Mouse (Mus musculus) urinary bladder, postnatal 4 days (tissue): Measurements from ENCODE around the gene Mgat4c.

Experiments used
- DNase-seq, 2 experiments: peaks; one replicate each; pipeline ENCODE4 v3.0.0; 2021 to 2022; ENCODE audit warnings: low spot score in 2 of 2

Mgat4c gene

DNA sequence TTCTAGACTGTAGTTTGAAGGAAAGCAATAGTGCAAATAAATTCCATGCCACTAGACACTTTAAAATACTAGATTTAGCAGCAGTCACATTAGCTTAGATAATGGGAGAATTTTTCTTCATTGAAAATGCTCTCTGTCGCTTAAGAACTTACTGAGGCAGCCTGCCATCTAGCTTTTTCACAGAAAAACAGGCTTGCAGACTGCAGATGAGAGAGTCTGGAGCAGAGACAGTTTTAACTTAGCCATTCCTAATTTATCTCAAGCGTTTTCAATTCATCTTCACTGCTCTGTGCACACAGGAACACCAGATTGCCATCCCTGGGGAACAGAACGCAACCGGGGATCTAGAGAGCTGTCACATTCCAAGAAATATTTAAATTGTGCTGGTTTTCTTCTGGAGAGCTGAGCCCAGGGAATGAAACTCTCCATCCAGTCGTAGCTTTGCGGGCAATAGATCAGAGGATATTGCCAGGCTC lies at the start of gene Mgat4c:
Gene Mgat4c, plus strand, starts transcription at position 51 of the 476 bp plus-strand sequence.
- no peak for DNase-seq

DNA sequence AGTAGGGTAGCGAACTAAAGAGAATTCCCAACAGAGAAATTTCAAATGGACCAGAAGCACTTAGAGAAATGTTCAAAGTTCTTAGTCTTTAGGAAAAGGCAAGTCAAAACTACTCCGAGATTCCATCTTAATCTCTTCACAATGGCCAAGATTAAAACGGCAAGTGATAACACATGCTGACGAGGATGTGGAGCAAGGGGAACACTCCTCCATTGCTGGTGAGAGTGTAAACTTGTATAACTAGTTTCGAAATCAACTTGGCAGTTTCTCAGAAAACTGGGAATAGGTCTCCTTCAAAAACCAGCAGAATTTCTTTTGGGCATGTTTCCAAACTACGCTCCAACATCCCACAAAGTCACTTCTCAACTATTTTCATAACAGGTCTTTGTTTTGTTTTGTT lies 46.0 kb upstream of the Mgat4c start:
- no peak for DNase-seq

GRCm38 (mm10) chr10:101641048-101641447 lies 40.2 kb upstream of the Mgat4c start:
- DNase-seq, result no peak

- no peak for DNase-seq
These were observed 627 bp downstream of the Mgat4c start for GRCm38 (mm10) chr10:101681914-101682313.

- no peak for DNase-seq
These were observed 80.5 kb downstream of the Mgat4c start for GRCm38 (mm10) chr10:101761828-101762227.

GRCm38 (mm10) chr10:101770688-101771087 lies 89.4 kb downstream of the Mgat4c start:
- DNase-seq, result no peak

DNA sequence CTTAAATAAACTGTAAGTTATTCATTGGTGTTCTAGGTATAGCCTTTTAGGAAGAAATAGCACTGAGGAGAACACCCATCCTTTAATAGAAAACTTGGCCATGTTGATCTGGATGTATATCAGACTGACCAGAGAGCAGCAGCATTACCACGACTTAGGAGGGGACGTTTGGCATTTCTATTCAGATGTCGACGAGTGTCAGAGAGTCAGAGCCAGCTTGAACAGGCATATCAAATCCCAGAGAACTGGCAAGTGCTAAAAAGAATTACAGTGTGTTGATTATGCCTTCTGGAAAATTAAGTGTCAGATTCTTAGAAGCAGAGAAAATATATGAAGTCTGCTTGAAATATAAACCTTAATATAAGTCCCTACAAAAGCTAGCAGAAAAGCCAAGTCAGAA lies 89.9 kb downstream of the Mgat4c start:
- DNase-seq, result no peak

DNA sequence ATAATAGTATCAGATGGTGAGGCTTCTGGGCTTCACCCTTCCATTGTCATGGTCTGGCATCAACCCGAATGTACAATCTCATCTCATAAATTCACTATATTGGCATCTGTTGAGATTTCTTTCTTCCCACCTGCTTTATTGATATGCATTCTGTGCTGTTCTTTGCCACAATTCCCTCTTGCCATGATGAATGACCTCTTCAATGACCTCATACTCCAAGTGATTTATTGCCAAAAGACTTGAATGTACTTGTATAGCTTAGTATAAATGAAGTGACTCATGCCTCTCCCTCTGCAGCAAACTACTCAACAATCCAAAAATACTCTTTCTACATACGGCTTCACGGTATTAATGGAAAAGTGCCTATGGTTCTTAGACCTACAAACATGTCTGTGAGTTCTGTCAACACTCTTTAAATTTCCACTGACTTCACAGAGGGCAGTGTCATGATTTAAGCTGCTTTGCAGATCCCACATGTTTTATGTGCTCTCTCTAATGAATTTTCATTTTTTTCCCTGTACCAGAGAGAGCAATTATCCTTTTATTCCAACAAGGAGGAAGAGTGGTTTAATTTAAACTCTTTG lies 102.0 kb downstream of the Mgat4c start:
- no peak for DNase-seq

GRCm38 (mm10) chr10:101795507-101795906 lies 114.2 kb downstream of the Mgat4c start:
- no peak for DNase-seq

DNA sequence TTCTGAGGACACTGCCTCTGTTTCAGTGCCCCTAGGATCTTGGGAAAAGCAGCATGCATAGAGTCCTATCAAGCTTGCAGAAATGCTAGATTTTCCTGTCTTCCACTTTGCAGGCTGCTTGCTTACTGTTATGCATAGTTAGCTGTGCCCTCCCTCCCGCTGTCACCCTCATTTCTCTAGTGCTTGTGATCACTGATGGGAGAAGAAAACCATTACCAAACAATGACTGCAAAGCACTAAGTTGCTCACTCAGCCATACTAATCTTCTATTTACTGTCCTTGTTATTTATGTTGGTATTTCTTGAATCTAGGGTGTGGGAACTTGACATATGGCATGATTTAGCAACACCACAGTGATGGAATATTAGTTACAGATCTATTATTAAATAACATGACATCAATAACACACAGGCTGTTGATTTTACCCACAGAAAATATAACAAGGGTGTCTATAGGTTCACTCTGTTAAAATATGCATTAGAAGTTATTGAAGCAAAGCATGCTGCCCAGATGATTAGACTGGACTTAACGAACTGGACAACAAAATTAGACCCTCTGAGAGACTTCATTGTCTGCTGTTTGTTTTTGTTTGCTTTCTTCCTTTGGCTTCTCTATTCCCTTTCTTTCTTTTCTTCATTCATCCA lies 117.7 kb downstream of the Mgat4c start:
- no peak for DNase-seq

- DNase-seq, result no peak
These were observed 127.5 kb downstream of the Mgat4c start for GRCm38 (mm10) chr10:101808768-101809167.

GRCm38 (mm10) chr10:101816902-101817301 lies 135.6 kb downstream of the Mgat4c start:
- no peak for DNase-seq

GRCm38 (mm10) chr10:101827944-101828343 lies 146.7 kb downstream of the Mgat4c start:
- DNase-seq, result no peak

- no peak for DNase-seq
These were observed 174.8 kb downstream of the Mgat4c start for GRCm38 (mm10) chr10:101856115-101856514.

GRCm38 (mm10) chr10:101889866-101890265 lies 208.6 kb downstream of the Mgat4c start:
- DNase-seq, result no peak

GRCm38 (mm10) chr10:101917328-101917814 lies 236.1 kb downstream of the Mgat4c start:
- DNase-seq, result no peak

GRCm38 (mm10) chr10:101997612-101998011 lies 316.3 kb downstream of the Mgat4c start:
- DNase-seq, result no peak

GRCm38 (mm10) chr10:102042513-102042912 lies 361.2 kb downstream of the Mgat4c start:
- DNase-seq, result no peak

- no peak for DNase-seq
These were observed 374.9 kb downstream of the Mgat4c start for GRCm38 (mm10) chr10:102056218-102056617.

DNA sequence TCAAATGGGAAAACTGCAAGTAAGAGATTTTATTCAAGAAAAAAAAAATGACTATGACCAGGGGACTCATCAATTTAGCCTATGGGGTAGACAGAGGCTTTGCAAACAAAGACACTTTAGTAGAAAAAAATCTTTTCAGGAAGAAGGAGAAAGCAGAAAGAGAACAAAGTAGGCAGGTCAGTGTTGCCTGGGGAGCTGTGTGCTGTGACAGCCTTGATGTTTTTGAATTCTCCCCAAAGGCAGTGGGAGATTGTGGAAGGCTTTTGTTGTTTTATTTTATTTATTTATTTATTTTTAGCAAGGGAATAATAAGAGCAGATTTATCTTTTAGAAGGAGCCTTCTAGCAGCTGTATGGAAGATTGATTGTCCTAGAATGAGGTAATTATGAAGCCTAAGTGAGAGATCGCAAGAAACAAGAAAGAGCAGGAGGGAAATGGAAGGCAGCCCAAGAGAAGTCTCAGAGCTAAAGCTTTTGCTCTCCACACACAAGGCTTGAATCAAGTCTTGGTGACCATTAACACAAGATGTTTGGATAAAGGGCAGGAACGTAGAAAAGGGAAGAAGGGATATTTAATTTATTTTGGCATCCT lies 375.8 kb downstream of the Mgat4c start:
- no peak for DNase-seq

GRCm38 (mm10) chr10:102074541-102075398 lies 393.5 kb downstream of the Mgat4c start:
- no peak for DNase-seq

DNA sequence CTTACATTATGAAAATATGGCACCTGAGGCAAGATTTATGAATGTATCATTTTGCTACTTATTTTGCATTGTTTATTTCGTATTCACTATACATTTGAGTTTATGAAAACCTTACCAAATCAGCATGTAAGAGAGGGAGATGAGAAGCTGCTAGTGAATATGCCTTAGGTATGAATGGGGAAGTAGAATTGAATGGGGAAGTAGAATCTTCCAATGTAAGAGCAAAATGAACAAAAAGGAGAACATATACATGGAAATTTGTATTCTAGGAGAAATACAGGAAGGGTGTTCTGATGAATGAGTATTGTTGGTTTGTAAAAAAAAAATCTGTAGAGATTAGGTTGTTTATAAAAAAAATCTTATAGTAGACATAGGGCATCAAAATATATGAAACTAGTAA lies 441.9 kb downstream of the Mgat4c start:
- no peak for DNase-seq
